Mouse (Mus musculus) heart, postnatal 36 days (tissue): ENCODE results near the gene Loxl3. TPM values are rescaled to one million over a fixed set of nuclear protein-coding genes. Genes with fewer than 3 reads are reported as not detected.

Experiments
- DNase-seq, 2 experiments: peaks; one replicate each; pipeline ENCODE4 v3.0.0; 2021 to 2022
- intact Hi-C: fragments of 180-260 bp; cut with DNase I; formaldehyde crosslinking; loops from one replicate; pipeline ENCODE4 v1.15.1; 2025
- total RNA-seq, 2 experiments: library from RNA; stranded (reverse); gene quantifications; 2 replicates each; pipeline ENCODE4 v1.2.3; 2021

Gene Loxl3
- total RNA-seq, 2 experiments from 2014 or later: 2.9 to 3.1 TPM

- no peak for DNase-seq
- intact Hi-C loops: no loop called here
Observed at GRCm38 (mm10) chr6:83014482-83015466, 19.2 kb upstream of the Loxl3 start.

GRCm38 (mm10) chr6:83015749-83016148, 18.2 kb upstream of the Loxl3 start:
- no peak for DNase-seq
- intact Hi-C loops: no loop called here

GRCm38 (mm10) chr6:83017190-83017589, 16.8 kb upstream of the Loxl3 start:
- intact Hi-C loops: no loop called here
- DNase-seq: peak; percentile 55 to 63

- no peak for DNase-seq
- intact Hi-C loops: no loop called here
Observed at GRCm38 (mm10) chr6:83019044-83019443, 14.9 kb upstream of the Loxl3 start.

- no peak for DNase-seq
- intact Hi-C loops: no loop called here
Observed at GRCm38 (mm10) chr6:83020121-83020520, 13.9 kb upstream of the Loxl3 start.

- no peak for DNase-seq
- intact Hi-C loops: no loop called here
Observed at GRCm38 (mm10) chr6:83020836-83021593, 13.0 kb upstream of the Loxl3 start.

GRCm38 (mm10) chr6:83023008-83023407, 11.0 kb upstream of the Loxl3 start:
- intact Hi-C loops: no loop called here
- no peak for DNase-seq

GRCm38 (mm10) chr6:83023786-83024185, 10.2 kb upstream of the Loxl3 start:
- intact Hi-C loops: no loop called here
- DNase-seq: no peak

GRCm38 (mm10) chr6:83024421-83024820, 9.6 kb upstream of the Loxl3 start:
- intact Hi-C loops: no loop called here

GRCm38 (mm10) chr6:83025221-83025620, 8.8 kb upstream of the Loxl3 start:
- intact Hi-C loops: no loop called here
- no peak for DNase-seq

More at GRCm38 (mm10) chr6:83024421-83024820, 9.6 kb upstream of the Loxl3 start:
- no peak for DNase-seq

- intact Hi-C loops: no loop called here
- no peak for DNase-seq
Observed at GRCm38 (mm10) chr6:83027293-83027692, 6.7 kb upstream of the Loxl3 start.

- intact Hi-C loops: no loop called here
- no peak for DNase-seq
Observed at GRCm38 (mm10) chr6:83027706-83028105, 6.3 kb upstream of the Loxl3 start.

GRCm38 (mm10) chr6:83029777-83030176, 4.2 kb upstream of the Loxl3 start:
- intact Hi-C loops: no loop called here
- DNase-seq: no peak

GRCm38 (mm10) chr6:83031111-83031510, 2.9 kb upstream of the Loxl3 start:
- DNase-seq: no peak
- intact Hi-C loops: no loop called here

GRCm38 (mm10) chr6:83031921-83032590, 1.9 kb upstream of the Loxl3 start:
- intact Hi-C loops: loop anchor here (2.0 kb wide), 1 partner anchor 35 kb away; no protein-coding TSS in a partner anchor
- DNase-seq: no peak

GRCm38 (mm10) chr6:83032769-83033191, 1.2 kb upstream of the Loxl3 start:
- no peak for DNase-seq
- intact Hi-C loops: loop anchor here (2.0 kb wide), 1 partner anchor 36 kb away; no protein-coding TSS in a partner anchor

- intact Hi-C loops: no loop called here
Observed at GRCm38 (mm10) chr6:83034463-83035055, 586 bp downstream of the Loxl3 start.

GRCm38 (mm10) chr6:83037188-83037587, 3.2 kb downstream of the Loxl3 start:
- intact Hi-C loops: no loop called here
- no peak for DNase-seq

More at GRCm38 (mm10) chr6:83034463-83035055, 586 bp downstream of the Loxl3 start:
- DNase-seq: no peak

GRCm38 (mm10) chr6:83038496-83039012, 4.6 kb downstream of the Loxl3 start:
- peak; percentile 90 to 96 for DNase-seq
- intact Hi-C loops: no loop called here

- intact Hi-C loops: no loop called here
- DNase-seq: no peak
Observed at GRCm38 (mm10) chr6:83040601-83041000, 6.6 kb downstream of the Loxl3 start.
